Mouse (Mus musculus) neural tube, embryonic 15.5 days (tissue): ENCODE data around the gene Stk36. TPM values are rescaled to one million over a fixed set of nuclear protein-coding genes. Genes with fewer than 3 reads are reported as not detected.

ENCODE experiments used
- ATAC-seq: fragments of 200-750 bp; cut with Nextera tagmentation; 2 replicates; pipeline ENCODE4 v1.8.0; 2017; ENCODE audit warnings: mild to moderate bottlenecking, moderate TSS enrichment, moderate library complexity; ENCODE audit not compliant: low FRiP score
- H3K27ac ChIP-seq: fragments of 300-500 bp; sonication (generic); replicated peaks from 2 replicates; pipeline ENCODE4 v1.5.1; 2015; ENCODE audit warnings: mild to moderate bottlenecking, inconsistent platforms
- H3K27me3 ChIP-seq: fragments of 300-500 bp; sonication (generic); replicated peaks from 2 replicates; pipeline ENCODE4 v1.6.1; 2015; ENCODE audit warnings: inconsistent platforms
- H3K36me3 ChIP-seq: fragments of 300-500 bp; sonication (generic); 2 replicates; pipeline ENCODE4 v1.6.1; 2015; ENCODE audit warnings: inconsistent platforms
- H3K4me1 ChIP-seq: fragments of 300-500 bp; sonication (generic); 2 replicates; pipeline ENCODE4 v1.6.1; 2015; ENCODE audit warnings: inconsistent platforms
- H3K4me2 ChIP-seq: fragments of 300-500 bp; sonication (generic); 2 replicates; pipeline ENCODE4 v1.6.1; 2015; ENCODE audit warnings: inconsistent platforms, mild to moderate bottlenecking, moderate library complexity
- H3K4me3 ChIP-seq: fragments of 300-500 bp; sonication (generic); replicated peaks from 2 replicates; pipeline ENCODE4 v1.5.1; 2015; ENCODE audit warnings: mild to moderate bottlenecking, inconsistent platforms
- H3K9ac ChIP-seq: fragments of 300-500 bp; sonication (generic); replicated peaks from 2 replicates; pipeline ENCODE4 v1.6.1; 2015; ENCODE audit warnings: mild to moderate bottlenecking, inconsistent platforms
- H3K9me3 ChIP-seq: fragments of 300-500 bp; sonication (generic); replicated peaks from 2 replicates; pipeline ENCODE4 v1.6.1; 2016; ENCODE audit warnings: inconsistent platforms
- WGBS: fragments of 180-500 bp; shearing (Covaris S2); methylation state at CpG from one replicate; pipeline ENCODE4 v1.1.7; 2015; ENCODE audit warnings: mixed read lengths; 5-methylcytosine and 5-hydroxymethylcytosine counted together
- polyA plus RNA-seq: library from polyadenylated mRNA; unstranded; fragments of >200 nt; fragmentation: Nextera tagmentation; extraction: Ambion mirVana; gene quantifications from 2 replicates; pipeline ENCODE4 v1.2.1, GENCODE M21; 2015

Stk36 gene
- polyA plus RNA-seq = 13.4 and 13.9 TPM in 2 replicates

DNA sequence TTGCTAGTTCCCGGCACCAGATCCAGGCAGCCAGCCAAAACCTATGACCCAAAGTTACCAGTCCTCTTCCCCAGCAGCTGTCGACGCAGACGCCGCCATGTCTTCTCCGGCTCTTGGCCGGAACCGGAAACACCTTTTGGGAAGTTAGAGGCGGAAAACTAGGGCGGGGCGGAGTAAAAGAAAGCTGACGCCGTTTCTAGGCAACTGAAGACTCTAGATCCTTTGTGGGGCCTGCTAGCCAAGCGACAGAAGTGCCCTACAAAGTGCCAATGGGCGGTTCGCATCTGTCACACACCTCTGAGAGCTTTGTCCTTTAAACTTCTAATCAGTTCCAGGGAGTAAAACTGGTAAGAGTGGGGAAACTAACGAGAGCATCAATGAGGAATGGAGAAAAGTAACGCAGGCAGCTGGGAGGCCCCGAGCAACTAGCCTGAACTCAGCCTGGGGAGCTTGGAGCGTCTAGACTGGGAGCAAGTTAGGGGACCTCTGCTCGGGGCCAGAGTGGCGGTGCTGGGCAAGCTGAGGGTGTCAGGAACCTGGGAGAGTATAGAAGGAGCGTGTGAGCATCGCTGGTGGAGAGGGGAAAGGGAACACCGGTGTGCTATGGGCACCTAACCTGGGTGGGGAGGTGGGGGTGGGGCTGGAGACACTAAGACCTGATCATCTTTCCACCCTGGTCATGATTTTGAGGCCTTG lies at the start of gene Stk36, which contains the start of gene Rnf25:
Gene Stk36 (plus strand): TSS at position 179 of the 696 bp plus-strand sequence.
Gene Rnf25 (minus strand): TSS at position 131 of the 696 bp plus-strand sequence.
- H3K4me2 ChIP-seq = peak within 1 kb of the TSS; percentile 94
- peaks cover 18% of the 10 kb centered on the region for H3K4me1 ChIP-seq
- peak within 1 kb of the TSS; percentile 79 for H3K4me3 ChIP-seq
- no peaks in the 10 kb centered on the region for H3K27me3 ChIP-seq
- H3K9ac ChIP-seq = peak within 1 kb of the TSS; percentile 82
- no peaks in the 10 kb centered on the region for H3K9me3 ChIP-seq
- peaks cover 27% of the 10 kb centered on the region for H3K36me3 ChIP-seq
- peak; percentile 92 for ATAC-seq
- whole genome bisulfite sequencing = 8% methylated on average over 25 of the region's 25 CpGs
- peak within 1 kb of the TSS; percentile 80 for H3K27ac ChIP-seq

DNA sequence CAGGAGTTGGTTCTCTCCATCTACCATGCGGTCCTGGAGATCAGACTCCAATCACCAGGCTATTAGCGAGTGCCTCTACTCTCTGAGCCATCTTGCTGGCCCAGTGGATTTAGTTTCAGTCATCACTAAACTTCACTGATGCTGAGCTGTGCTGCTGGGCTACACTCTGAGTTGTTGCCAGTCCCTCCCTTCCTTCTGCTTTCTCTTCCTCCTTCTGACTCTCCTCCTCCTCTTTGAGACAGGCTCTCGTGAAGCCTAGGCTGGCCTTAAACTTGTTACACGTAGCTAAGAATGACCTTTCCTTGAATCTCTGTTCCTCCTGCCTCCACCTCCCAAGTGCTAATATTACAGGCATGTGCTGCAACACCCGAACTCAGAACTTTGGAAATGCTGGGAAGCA lies 42.2 kb upstream of the Stk36 start:
- Histone ChIP-seq H3K9ac (no peak overlapping the region), H3K4me3 (no peak overlapping the region), H3K9me3 (no peaks in the 10 kb centered on the region), H3K36me3 (peaks cover 12% of the 10 kb centered on the region), H3K27me3 (no peaks in the 10 kb centered on the region), H3K4me1 (no peaks in the 10 kb centered on the region), H3K27ac (no peak overlapping the region), H3K4me2 (no peak overlapping the region)
- WGBS = 84% methylated on average over 5 of the region's 5 CpGs
- ATAC-seq = no peak

DNA sequence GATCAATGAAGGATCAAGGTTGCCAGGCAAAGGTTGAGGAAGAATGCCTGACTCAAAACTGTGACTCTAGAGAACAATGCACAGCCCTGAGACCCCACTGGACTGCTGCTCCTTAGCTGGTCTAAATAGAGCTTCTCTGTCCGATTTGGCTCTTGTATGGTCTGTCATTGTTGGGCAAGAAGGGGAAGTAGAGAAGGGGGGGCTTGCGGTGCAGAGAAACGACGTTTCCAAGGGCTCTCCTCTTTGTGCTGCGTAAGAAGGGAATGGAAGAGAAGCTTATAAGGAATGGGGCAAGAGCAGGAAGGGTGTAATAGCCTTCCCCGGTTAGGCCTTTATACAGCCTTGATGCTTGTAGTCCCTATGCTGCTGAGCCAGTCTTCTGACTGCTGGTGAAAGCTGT lies 35.4 kb upstream of the Stk36 start:
- 69% methylated on average over 6 of the region's 6 CpGs for WGBS
- Histone ChIP-seq H3K9me3 (no peaks in the 10 kb centered on the region), H3K4me1 (no peaks in the 10 kb centered on the region)

DNA sequence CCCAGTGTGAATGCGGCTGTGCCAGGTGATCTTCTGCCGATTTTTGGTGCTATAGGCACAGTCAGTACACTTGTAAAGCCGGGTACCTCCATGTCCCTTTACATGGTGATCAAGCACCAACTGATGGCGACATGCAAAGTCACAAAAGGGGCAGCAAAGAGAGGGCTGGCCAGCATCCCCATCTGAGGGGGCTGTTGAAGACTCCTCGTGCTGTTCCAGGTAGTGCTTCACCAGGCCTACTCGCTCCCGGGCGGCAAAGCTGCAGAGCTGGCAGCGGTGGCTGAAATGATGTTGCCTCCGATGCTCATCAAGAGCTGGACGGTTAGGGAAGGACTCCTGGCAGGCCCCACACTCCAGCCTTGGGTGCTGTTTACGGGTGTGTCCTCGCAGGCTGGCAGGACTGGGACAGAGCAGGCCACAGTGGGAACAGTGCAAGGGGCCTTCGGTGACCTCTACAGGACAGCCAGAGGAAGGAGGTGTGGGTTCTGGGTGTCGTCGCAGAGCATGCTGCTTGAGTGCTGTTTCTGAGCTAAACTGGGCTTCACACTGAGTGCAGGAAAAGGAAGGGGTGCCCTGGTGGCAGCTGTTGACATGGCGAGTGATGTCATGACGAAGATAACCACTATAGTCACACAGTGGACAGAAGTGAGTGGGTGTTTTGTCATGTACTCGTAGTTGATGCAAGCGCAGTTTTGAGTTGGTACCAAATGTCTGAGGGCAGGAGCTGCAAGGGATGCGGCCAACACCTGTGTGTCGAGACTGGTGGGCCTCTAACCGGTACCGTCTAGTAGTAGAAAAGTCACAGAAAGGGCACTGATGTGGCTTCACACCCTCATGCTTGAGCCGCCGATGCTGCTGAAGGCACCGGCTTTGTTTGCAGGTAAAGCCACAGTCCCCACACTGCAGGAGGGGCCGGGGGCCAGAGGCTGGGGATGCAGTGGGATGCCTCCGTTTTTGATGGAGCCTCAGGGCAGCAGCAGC lies 31.2 kb upstream of the Stk36 start:
- 93% methylated on average over 29 of the region's 29 CpGs for WGBS
- H3K4me2 ChIP-seq = no peak overlapping the region
- H3K4me1 ChIP-seq = no peaks in the 10 kb centered on the region
- H3K36me3 ChIP-seq = peaks cover 93% of the 10 kb centered on the region
- no peak overlapping the region for H3K27ac ChIP-seq
- no peaks in the 10 kb centered on the region for H3K27me3 ChIP-seq
- no peak overlapping the region for H3K4me3 ChIP-seq
- no peak for ATAC-seq
- H3K9ac ChIP-seq = no peak overlapping the region
- no peaks in the 10 kb centered on the region for H3K9me3 ChIP-seq

More for the DNA sequence above, 35.4 kb upstream of the Stk36 start:
- Histone ChIP-seq H3K27ac (no peak overlapping the region), H3K36me3 (peaks cover 74% of the 10 kb centered on the region), H3K9ac (no peak overlapping the region), H3K4me3 (no peak overlapping the region), H3K27me3 (no peaks in the 10 kb centered on the region), H3K4me2 (no peak overlapping the region)
- no peak for ATAC-seq

DNA sequence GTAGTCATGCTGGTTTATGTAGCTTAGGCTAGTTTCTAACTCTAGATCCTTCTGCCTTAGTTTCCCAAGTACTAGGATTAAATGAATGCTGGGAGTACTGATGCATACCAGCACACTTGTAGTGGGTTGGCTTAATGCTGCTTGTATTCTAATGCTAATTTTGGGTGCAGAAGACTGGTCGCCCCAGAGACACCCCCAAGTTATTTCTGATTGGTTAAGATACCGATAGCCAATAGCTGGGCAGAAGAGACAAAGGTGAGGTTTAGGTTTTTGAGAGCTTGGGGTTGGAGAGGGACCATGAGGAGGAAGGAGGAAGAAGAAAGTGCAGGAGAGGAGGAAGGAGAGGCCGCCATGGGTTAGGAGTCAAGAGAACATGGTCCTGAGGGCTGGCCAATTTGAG lies 18.6 kb upstream of the Stk36 start:
- Histone ChIP-seq H3K9me3 (no peaks in the 10 kb centered on the region), H3K4me2 (no peak overlapping the region), H3K27me3 (no peaks in the 10 kb centered on the region), H3K27ac (no peak overlapping the region), H3K9ac (no peak overlapping the region), H3K4me3 (no peak overlapping the region), H3K4me1 (peaks cover 26% of the 10 kb centered on the region), H3K36me3 (peaks cover 33% of the 10 kb centered on the region)
- ATAC-seq = no peak
- 82% methylated on average over 3 of the region's 3 CpGs for WGBS

DNA sequence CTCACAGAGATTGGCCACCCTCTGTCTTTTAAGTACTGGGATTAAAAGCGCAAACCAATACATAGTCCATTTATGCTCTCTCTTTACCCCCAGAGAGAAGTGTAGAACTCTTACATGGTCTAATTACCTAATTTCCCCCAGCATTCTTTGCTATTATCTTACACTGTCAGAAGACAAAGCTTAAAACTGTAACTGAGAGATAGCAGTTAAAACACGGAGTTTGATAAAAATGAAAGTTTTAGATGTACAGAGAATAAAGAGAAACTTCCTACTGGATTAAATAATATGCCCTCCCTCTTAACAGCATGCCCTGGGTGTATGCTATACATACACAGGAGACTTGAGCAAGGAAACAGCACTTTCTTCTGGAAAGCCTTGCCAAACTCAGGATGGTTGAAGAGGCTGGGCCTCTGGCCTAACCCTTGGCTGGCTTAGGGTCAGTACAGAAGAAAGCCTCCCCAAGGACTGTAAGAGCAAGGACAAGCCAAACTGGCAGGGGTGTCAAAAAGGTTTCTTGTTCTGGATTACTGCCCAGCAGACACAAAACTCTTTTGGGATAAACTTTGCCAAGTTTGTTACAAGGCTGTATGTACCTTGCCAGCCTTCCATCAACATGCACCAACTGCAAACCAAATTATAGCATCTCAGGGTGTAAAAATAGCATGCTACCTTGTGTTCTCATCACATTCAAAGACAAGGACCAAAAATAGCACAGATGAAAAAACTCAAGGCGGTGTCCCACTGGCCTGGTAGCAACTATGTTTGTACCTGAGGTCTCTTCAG lies 16.4 kb upstream of the Stk36 start:
- Histone ChIP-seq H3K9me3 (no peaks in the 10 kb centered on the region), H3K4me3 (no peak overlapping the region), H3K36me3 (peaks cover 11% of the 10 kb centered on the region), H3K4me2 (no peak overlapping the region), H3K27ac (no peak overlapping the region), H3K27me3 (no peaks in the 10 kb centered on the region), H3K9ac (no peak overlapping the region; the same call in 1 of the 2 replicates), H3K4me1 (peaks cover 37% of the 10 kb centered on the region)
- ATAC-seq = no peak
- 94% methylated on average over 3 of the region's 3 CpGs for WGBS

DNA sequence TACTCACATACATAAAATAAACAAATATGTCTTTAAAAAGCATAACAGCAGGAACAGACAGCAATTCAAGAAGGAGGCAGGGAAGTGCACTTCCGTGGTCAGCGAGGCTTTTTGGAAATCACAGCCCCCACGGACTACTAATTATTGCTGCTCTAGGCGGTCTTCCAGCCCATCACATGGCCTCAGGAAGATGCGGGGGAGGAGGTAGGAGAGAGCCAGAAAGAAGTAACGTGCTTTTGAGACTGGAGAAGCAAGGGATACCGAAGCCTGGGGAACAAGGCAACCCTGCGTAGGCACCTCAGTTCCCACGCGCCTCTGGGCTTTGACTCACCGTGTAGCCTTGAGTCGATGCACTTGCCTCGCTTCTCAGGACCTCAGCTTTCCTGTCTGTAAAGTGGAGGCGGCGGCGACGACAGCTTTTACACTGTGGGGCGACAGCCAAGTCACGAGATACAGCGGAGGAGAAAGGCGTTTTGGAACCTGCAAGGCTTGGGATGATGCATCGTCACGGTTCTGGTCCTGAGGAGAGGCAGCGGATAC lies 13.9 kb upstream of the Stk36 start:
- ATAC-seq = no peak
- WGBS = under 1% methylated on average over 24 of the region's 24 CpGs
- Histone ChIP-seq H3K36me3 (peaks cover 21% of the 10 kb centered on the region), H3K4me2 (peak overlapping the region; percentile 91), H3K27me3 (no peaks in the 10 kb centered on the region), H3K4me1 (peaks cover 37% of the 10 kb centered on the region), H3K9ac (peak overlapping the region; percentile 78), H3K27ac (peak overlapping the region; percentile 92), H3K9me3 (no peaks in the 10 kb centered on the region), H3K4me3 (peak overlapping the region; percentile 69)

DNA sequence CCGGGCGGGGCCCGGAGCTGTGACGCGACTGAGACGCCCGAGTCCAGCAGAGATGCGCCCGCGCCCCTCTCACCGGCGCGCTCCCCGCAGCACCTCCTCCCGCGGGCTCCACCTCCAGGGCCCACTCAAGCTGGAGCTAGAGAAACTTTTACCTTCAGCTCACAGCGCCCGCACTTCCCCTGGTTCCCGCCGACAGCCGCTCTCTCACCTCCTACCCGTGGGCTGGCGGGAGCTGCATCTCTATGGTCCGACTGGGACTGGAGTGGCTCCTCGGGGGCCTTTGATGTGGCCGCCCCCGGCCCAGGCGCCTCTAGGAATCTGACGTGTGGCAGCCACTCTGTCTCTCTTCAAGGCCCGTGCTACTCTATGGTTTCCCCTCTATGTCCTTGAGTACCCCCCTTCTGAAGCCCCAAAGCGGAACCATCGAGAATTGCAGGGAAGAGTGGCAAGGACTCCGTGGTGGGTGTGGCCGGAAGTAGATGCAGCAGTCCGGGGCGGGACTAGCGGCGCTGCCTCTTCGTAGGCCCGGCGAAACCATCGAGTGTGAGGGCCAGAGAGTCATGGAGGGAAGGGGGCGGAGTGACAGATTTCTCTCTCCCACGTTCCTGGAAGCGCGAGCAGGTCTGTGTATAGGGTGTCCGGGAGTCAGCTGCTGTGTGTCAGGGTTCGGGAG lies 13.3 kb upstream of the Stk36 start, which contains the start of the genes Zfp142 and Bcs1l:
Gene Zfp142 (minus strand): TSS at position 474 of the 673 bp plus-strand sequence.
Gene Bcs1l (plus strand): TSS at position 517 of the 673 bp plus-strand sequence.
- H3K9ac ChIP-seq = peak within 1 kb of the TSS; percentile 85
- WGBS = under 1% methylated on average over 47 of the region's 48 CpGs
- ATAC-seq = peak; percentile 98

DNA sequence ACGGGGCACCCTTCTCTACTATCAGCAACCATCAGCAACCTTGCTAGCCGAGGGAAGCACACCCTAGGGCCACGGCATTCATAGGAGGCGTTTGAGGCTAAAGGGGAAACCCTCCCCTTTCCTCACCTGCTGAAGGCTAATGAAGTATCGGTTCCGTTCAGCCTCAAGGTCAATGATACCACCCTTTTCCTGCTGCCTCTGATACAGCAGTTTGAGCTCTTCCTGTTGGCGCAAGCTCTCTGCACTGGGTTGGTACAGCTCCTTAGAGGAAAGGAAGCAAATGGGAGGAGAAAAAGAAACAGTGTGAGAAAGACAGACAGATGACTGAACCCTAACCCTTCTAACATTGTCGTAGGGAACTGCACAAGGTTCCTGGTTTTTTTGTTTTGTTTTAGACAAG lies 6.8 kb upstream of the Stk36 start:
- Histone ChIP-seq H3K4me2 (no peak overlapping the region), H3K9ac (no peak overlapping the region), H3K36me3 (peaks cover 72% of the 10 kb centered on the region), H3K4me3 (no peak overlapping the region), H3K27ac (no peak overlapping the region), H3K27me3 (no peaks in the 10 kb centered on the region), H3K9me3 (no peaks in the 10 kb centered on the region), H3K4me1 (peaks cover 2% of the 10 kb centered on the region)
- ATAC-seq = no peak
- WGBS = 90% methylated on average over 8 of the region's 8 CpGs

More for the DNA sequence above, 13.3 kb upstream of the Stk36 start, which contains the start of the genes Zfp142 and Bcs1l:
- Histone ChIP-seq H3K27ac (peak within 1 kb of the TSS; percentile 92), H3K27me3 (no peaks in the 10 kb centered on the region), H3K4me3 (peak within 1 kb of the TSS; percentile 69), H3K36me3 (peaks cover 20% of the 10 kb centered on the region), H3K4me1 (peaks cover 37% of the 10 kb centered on the region), H3K4me2 (peak within 1 kb of the TSS; percentile 91), H3K9me3 (no peaks in the 10 kb centered on the region)

DNA sequence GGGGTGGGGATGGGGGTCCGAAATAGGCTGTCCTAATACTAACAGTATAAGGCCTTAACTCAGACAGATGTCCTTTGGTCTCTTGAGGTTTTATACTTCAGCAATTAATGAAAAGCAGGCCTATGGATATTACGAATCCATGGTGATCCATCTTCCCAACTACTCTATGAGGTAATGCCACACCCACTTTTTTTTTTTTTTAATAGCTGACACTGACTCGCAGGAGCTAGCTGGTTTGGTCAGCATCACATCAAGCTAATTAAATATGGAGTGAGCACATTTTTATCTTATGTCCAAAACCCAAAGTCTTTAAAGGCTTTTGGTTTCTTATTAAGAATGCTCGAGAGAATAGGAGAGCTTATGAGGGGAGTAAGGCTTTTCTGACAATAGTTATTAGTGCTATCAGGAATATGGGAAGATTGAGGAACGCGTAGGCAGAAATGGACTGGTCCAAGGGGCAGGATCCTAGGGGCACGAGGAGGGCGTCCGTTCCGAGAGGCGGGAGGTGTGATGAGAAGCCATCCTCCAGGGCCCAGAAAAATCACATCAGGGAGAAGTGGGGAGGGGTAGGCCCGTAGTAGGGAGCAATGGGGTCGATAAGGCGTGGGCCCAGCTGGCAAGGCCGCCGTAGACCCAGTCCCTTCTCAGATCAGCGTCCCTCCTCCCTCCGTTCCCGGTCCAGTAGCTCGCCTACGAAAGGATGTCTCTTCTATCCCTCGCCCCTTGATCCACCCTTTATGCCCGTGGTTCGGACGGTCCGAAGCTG lies 561 bp upstream of the Stk36 start:
- peak overlapping the region; percentile 79 for H3K4me3 ChIP-seq
- H3K27ac ChIP-seq = peak overlapping the region; percentile 80
- H3K4me2 ChIP-seq = peak overlapping the region; percentile 94
- no peaks in the 10 kb centered on the region for H3K27me3 ChIP-seq
- peaks cover 18% of the 10 kb centered on the region for H3K4me1 ChIP-seq
- peaks cover 30% of the 10 kb centered on the region for H3K36me3 ChIP-seq
- ATAC-seq = peak; percentile 82
- H3K9ac ChIP-seq = peak overlapping the region; percentile 82
- WGBS = 10% methylated on average over 26 of the region's 26 CpGs
- no peaks in the 10 kb centered on the region for H3K9me3 ChIP-seq
